Mouse (Mus musculus): Measurements from ENCODE around the gene Slc6a12. TPM values are rescaled to one million over a fixed set of nuclear protein-coding genes. Genes with fewer than 3 reads are reported as not detected.

Slc6a12 gene
- polyA plus RNA-seq, 1 experiment from 2014 or later, result 0.66 TPM

GRCm38 (mm10) chr6:121322381-121323110 lies 20.3 kb upstream of the Slc6a12 start:
- Histone ChIP-seq H3K27ac (ENCODE audit: low read depth, low read length) (no peak overlapping the region), H3K4me2 (ENCODE audit: low read length) (no peak overlapping the region), H3K9ac (ENCODE audit: low read length) (no peak overlapping the region), H3K4me1 (ENCODE audit: control insufficient read depth, insufficient read depth, low read length) (no peaks in the 10 kb centered on the region), H3K4me3 (ENCODE audit: low read depth, low read length) (no peak overlapping the region), H3K27me3 (replicated peaks; ENCODE audit: control insufficient read depth, insufficient read depth, low read length) (no peaks in the 10 kb centered on the region), H3K9me3 (replicated peaks; ENCODE audit: control insufficient read depth, low read length) (no peaks in the 10 kb centered on the region), H3K36me3 (ENCODE audit: control insufficient read depth, insufficient read depth, low read length) (no peaks in the 10 kb centered on the region)
- DNase-seq (ENCODE audit: low spot score), result no peak
- no peak for ATAC-seq
- WGBS, result 83% methylated on average over 9 of the region's 9 CpGs

- DNase-seq (ENCODE audit: low spot score) (no peak), ATAC-seq (no peak)
- Histone ChIP-seq H3K36me3 (ENCODE audit: control insufficient read depth, insufficient read depth, low read length) (no peaks in the 10 kb centered on the region), H3K4me3 (ENCODE audit: low read depth, low read length) (no peak overlapping the region), H3K27me3 (replicated peaks; ENCODE audit: control insufficient read depth, insufficient read depth, low read length) (no peaks in the 10 kb centered on the region), H3K4me1 (ENCODE audit: control insufficient read depth, insufficient read depth, low read length) (peaks cover 10% of the 10 kb centered on the region; the same call in 1 of the 2 replicates), H3K4me2 (ENCODE audit: low read length) (no peak overlapping the region), H3K27ac (ENCODE audit: low read depth, low read length) (no peak overlapping the region), H3K9me3 (replicated peaks; ENCODE audit: control insufficient read depth, low read length) (no peaks in the 10 kb centered on the region), H3K9ac (ENCODE audit: low read length) (no peak overlapping the region)
- WGBS, result 73% methylated on average over 3 of the region's 3 CpGs
Observed at GRCm38 (mm10) chr6:121325298-121325697, 17.6 kb upstream of the Slc6a12 start.

GRCm38 (mm10) chr6:121325740-121326139 lies 17.1 kb upstream of the Slc6a12 start:
- ATAC-seq, result no peak
- WGBS, result 88% methylated on average over 9 of the region's 9 CpGs
- no peak for DNase-seq (ENCODE audit: low spot score)
- peaks cover 10% of the 10 kb centered on the region; the same call in 1 of the 2 replicates for H3K4me1 ChIP-seq (ENCODE audit: control insufficient read depth, insufficient read depth, low read length)
- no peak overlapping the region for H3K9ac ChIP-seq (ENCODE audit: low read length)
- H3K9me3 ChIP-seq (replicated peaks; ENCODE audit: control insufficient read depth, low read length), result no peaks in the 10 kb centered on the region
- no peak overlapping the region for H3K4me2 ChIP-seq (ENCODE audit: low read length)
- H3K27me3 ChIP-seq (replicated peaks; ENCODE audit: control insufficient read depth, insufficient read depth, low read length), result no peaks in the 10 kb centered on the region
- no peak overlapping the region for H3K4me3 ChIP-seq (ENCODE audit: low read depth, low read length)
- no peak overlapping the region for H3K27ac ChIP-seq (ENCODE audit: low read depth, low read length)
- H3K36me3 ChIP-seq (ENCODE audit: control insufficient read depth, insufficient read depth, low read length), result no peaks in the 10 kb centered on the region

- Histone ChIP-seq H3K4me2 (ENCODE audit: low read length) (no peak overlapping the region), H3K36me3 (ENCODE audit: control insufficient read depth, insufficient read depth, low read length) (no peaks in the 10 kb centered on the region), H3K4me3 (ENCODE audit: low read depth, low read length) (no peak overlapping the region), H3K27me3 (replicated peaks; ENCODE audit: control insufficient read depth, insufficient read depth, low read length) (no peaks in the 10 kb centered on the region), H3K27ac (ENCODE audit: low read depth, low read length) (no peak overlapping the region), H3K9ac (ENCODE audit: low read length) (no peak overlapping the region), H3K9me3 (replicated peaks; ENCODE audit: control insufficient read depth, low read length) (no peaks in the 10 kb centered on the region), H3K4me1 (ENCODE audit: control insufficient read depth, insufficient read depth, low read length) (peaks cover 10% of the 10 kb centered on the region; the same call in 1 of the 2 replicates)
- WGBS, result 78% methylated on average over 10 of the region's 10 CpGs
- ATAC-seq (no peak), DNase-seq (ENCODE audit: low spot score) (no peak)
Observed at GRCm38 (mm10) chr6:121326486-121327069, 16.3 kb upstream of the Slc6a12 start.

- H3K27me3 ChIP-seq (replicated peaks; ENCODE audit: control insufficient read depth, insufficient read depth, low read length), result no peaks in the 10 kb centered on the region
- H3K4me3 ChIP-seq (ENCODE audit: low read depth, low read length), result no peak overlapping the region
- no peak overlapping the region for H3K4me2 ChIP-seq (ENCODE audit: low read length)
- DNase-seq (ENCODE audit: low spot score) (peak; percentile 77), ATAC-seq (peak; percentile 75; the same call in 1 of the 2 replicates)
- H3K36me3 ChIP-seq (ENCODE audit: control insufficient read depth, insufficient read depth, low read length), result no peaks in the 10 kb centered on the region
- H3K9me3 ChIP-seq (replicated peaks; ENCODE audit: control insufficient read depth, low read length), result no peaks in the 10 kb centered on the region
- H3K9ac ChIP-seq (ENCODE audit: low read length), result no peak overlapping the region
- H3K4me1 ChIP-seq (ENCODE audit: control insufficient read depth, insufficient read depth, low read length), result peaks cover 10% of the 10 kb centered on the region; the same call in 1 of the 2 replicates
- no peak overlapping the region for H3K27ac ChIP-seq (ENCODE audit: low read depth, low read length)
- WGBS, result 36% methylated on average over 9 of the region's 9 CpGs
Observed at GRCm38 (mm10) chr6:121328417-121328884, 14.4 kb upstream of the Slc6a12 start.

GRCm38 (mm10) chr6:121329848-121330508 lies 12.9 kb upstream of the Slc6a12 start:
- WGBS, result 8% methylated on average over 10 of the region's 10 CpGs
- DNase-seq (ENCODE audit: low spot score), result peak; percentile 46

GRCm38 (mm10) chr6:121335841-121336240 lies 7.0 kb upstream of the Slc6a12 start:
- no peak overlapping the region for H3K9ac ChIP-seq (ENCODE audit: low read length)

More at GRCm38 (mm10) chr6:121329848-121330508, 12.9 kb upstream of the Slc6a12 start:
- Histone ChIP-seq H3K27ac (ENCODE audit: low read depth, low read length) (peak overlapping the region; percentile 10; the same call in 1 of the 2 replicates), H3K36me3 (ENCODE audit: control insufficient read depth, insufficient read depth, low read length) (no peaks in the 10 kb centered on the region), H3K9ac (ENCODE audit: low read length) (no peak overlapping the region), H3K4me2 (ENCODE audit: low read length) (no peak overlapping the region), H3K4me1 (ENCODE audit: control insufficient read depth, insufficient read depth, low read length) (peaks cover 10% of the 10 kb centered on the region; the same call in 1 of the 2 replicates), H3K9me3 (replicated peaks; ENCODE audit: control insufficient read depth, low read length) (no peaks in the 10 kb centered on the region), H3K4me3 (ENCODE audit: low read depth, low read length) (no peak overlapping the region), H3K27me3 (replicated peaks; ENCODE audit: control insufficient read depth, insufficient read depth, low read length) (no peaks in the 10 kb centered on the region)
- peak; percentile 44; the same call in 1 of the 2 replicates for ATAC-seq

GRCm38 (mm10) chr6:121336558-121336957 lies 6.3 kb upstream of the Slc6a12 start:
- Histone ChIP-seq H3K27me3 (replicated peaks; ENCODE audit: control insufficient read depth, insufficient read depth, low read length) (no peaks in the 10 kb centered on the region), H3K4me1 (ENCODE audit: control insufficient read depth, insufficient read depth, low read length) (no peaks in the 10 kb centered on the region), H3K9me3 (replicated peaks; ENCODE audit: control insufficient read depth, low read length) (no peaks in the 10 kb centered on the region), H3K4me3 (ENCODE audit: low read depth, low read length) (no peak overlapping the region), H3K27ac (ENCODE audit: low read depth, low read length) (no peak overlapping the region), H3K9ac (ENCODE audit: low read length) (no peak overlapping the region), H3K4me2 (ENCODE audit: low read length) (no peak overlapping the region), H3K36me3 (ENCODE audit: control insufficient read depth, insufficient read depth, low read length) (no peaks in the 10 kb centered on the region)
- 80% methylated on average over 8 of the region's 8 CpGs for WGBS
- DNase-seq (ENCODE audit: low spot score), result no peak
- no peak for ATAC-seq

More at GRCm38 (mm10) chr6:121335841-121336240, 7.0 kb upstream of the Slc6a12 start:
- Histone ChIP-seq H3K9me3 (replicated peaks; ENCODE audit: control insufficient read depth, low read length) (no peaks in the 10 kb centered on the region), H3K4me1 (ENCODE audit: control insufficient read depth, insufficient read depth, low read length) (no peaks in the 10 kb centered on the region), H3K27ac (ENCODE audit: low read depth, low read length) (no peak overlapping the region), H3K4me3 (ENCODE audit: low read depth, low read length) (no peak overlapping the region), H3K36me3 (ENCODE audit: control insufficient read depth, insufficient read depth, low read length) (no peaks in the 10 kb centered on the region), H3K27me3 (replicated peaks; ENCODE audit: control insufficient read depth, insufficient read depth, low read length) (no peaks in the 10 kb centered on the region), H3K4me2 (ENCODE audit: low read length) (no peak overlapping the region)
- WGBS, result 91% methylated on average over 9 of the region's 9 CpGs
- DNase-seq (ENCODE audit: low spot score) (no peak), ATAC-seq (no peak)

All from forebrain, embryonic 14.5 days (tissue).